9 mouse cellular contexts compared by ENCODE assay signal in the genomic region with DNA sequence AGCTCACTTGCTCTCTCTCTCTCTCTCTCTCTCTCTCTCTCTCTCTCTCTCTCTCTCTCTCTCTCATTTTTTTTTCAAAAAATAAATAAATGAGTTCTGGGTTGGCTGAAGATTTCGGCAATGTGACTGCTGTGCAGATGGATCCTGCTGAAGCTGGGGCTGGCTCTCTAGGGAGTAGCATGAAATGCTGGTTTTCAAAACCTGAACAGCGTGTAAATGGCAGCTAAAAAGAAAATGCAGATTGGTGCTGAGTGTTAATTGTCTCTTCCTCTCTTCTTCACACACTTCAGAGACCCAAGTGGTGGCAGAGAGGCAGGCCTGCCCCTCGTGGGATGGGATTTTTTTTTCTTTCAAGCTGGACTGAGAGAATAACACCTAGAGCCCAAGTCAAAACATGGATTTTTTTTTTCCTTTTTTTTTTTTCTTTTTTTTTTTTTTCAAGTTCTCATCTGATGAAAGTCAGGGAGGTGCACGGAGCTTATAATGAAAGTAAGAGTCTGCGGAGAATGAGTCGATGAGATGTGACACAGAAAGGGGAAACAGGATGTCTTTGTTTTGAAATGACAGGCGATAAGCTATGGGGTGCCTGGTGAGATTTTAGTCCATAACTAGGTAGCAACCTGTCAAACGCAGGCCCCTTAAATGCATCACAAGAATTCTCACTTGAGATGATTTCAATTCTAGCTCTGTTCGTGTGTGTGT. TPM values are rescaled to one million over a fixed set of nuclear protein-coding genes. Genes with fewer than 3 reads are reported as not detected.
DNase-seq lines count a peak whose midpoint lies in the region; ATAC-seq and TF ChIP-seq lines count a peak whose summit lies in the region.
"Had no signal": no experiment of that assay in that cellular context is flagged by ENCODE, and none has a peak within 500 bp of the region (broad histone marks: within the 10 kb centered on the region; RNA-seq: fewer than 3 reads in every experiment).

No protein-coding gene starts in this region.

- H3K9ac ChIP-seq in lung, embryonic 16.5 days (ENCODE audit: low read length), result no peak overlapping the region
- H3K9ac ChIP-seq in forebrain, embryonic 16.5 days (replicated peaks; ENCODE audit: low read depth, low read length), result no peak overlapping the region
- H3K9ac ChIP-seq in intestine, postnatal 0 days (ENCODE audit: low read depth, low read length), result no peak overlapping the region

- 24% methylated on average over 9 of the region's 9 CpGs for WGBS in lung, embryonic 16.5 days
- 35% methylated on average over 9 of the region's 9 CpGs for WGBS in forebrain, embryonic 16.5 days
- 62% methylated on average over 9 of the region's 9 CpGs for WGBS in embryonic facial prominence, embryonic 10.5 days
- 59% methylated on average over 9 of the region's 9 CpGs for WGBS in intestine, postnatal 0 days

- no peak for DNase-seq in lung, postnatal 4 days
- DNase-seq in lung, postnatal 36 days, result peak; percentile 29
- DNase-seq in thymus, postnatal 0 days (ENCODE audit: low spot score), result peak; percentile 70
- no peak for DNase-seq in embryonic facial prominence, embryonic 10.5 days (ENCODE audit: low spot score)
- no peak for DNase-seq in right cerebral cortex, postnatal 10 days (ENCODE audit: low spot score in 2 of 2)

- H3K9me3 ChIP-seq in lung, embryonic 16.5 days (ENCODE audit: control insufficient read depth, low read length), result no peaks in the 10 kb centered on the region
- no peaks in the 10 kb centered on the region for H3K9me3 ChIP-seq in forebrain, embryonic 16.5 days (ENCODE audit: control insufficient read depth, low read length)
- no peaks in the 10 kb centered on the region for H3K9me3 ChIP-seq in embryonic facial prominence, embryonic 10.5 days
- H3K9me3 ChIP-seq in intestine, postnatal 0 days (ENCODE audit: control insufficient read depth), result no peaks in the 10 kb centered on the region

- H3K27ac ChIP-seq in lung, embryonic 16.5 days (ENCODE audit: low read length), result no peak overlapping the region
- peak overlapping the region; percentile 34; the same call in 1 of the 2 replicates for H3K27ac ChIP-seq in forebrain, embryonic 16.5 days (ENCODE audit: low read length)
- no peak overlapping the region for H3K27ac ChIP-seq in embryonic facial prominence, embryonic 10.5 days (replicated peaks)
- H3K27ac ChIP-seq in intestine, postnatal 0 days (ENCODE audit: low read depth, low read length), result no peak overlapping the region

- no peaks in the 10 kb centered on the region for H3K36me3 ChIP-seq in lung, embryonic 16.5 days (ENCODE audit: control insufficient read depth, insufficient read depth, low read length)
- H3K36me3 ChIP-seq in forebrain, embryonic 16.5 days (ENCODE audit: control insufficient read depth, insufficient read depth), result no peaks in the 10 kb centered on the region
- no peaks in the 10 kb centered on the region for H3K36me3 ChIP-seq in embryonic facial prominence, embryonic 10.5 days (replicated peaks)
- H3K36me3 ChIP-seq in intestine, postnatal 0 days (ENCODE audit: control insufficient read depth, insufficient read depth), result no peaks in the 10 kb centered on the region

- peak overlapping the region; percentile 39 for H3K4me2 ChIP-seq in lung, embryonic 16.5 days (ENCODE audit: low read depth, low read length)
- peak overlapping the region; percentile 20; the same call in 1 of the 2 replicates for H3K4me2 ChIP-seq in forebrain, embryonic 16.5 days (ENCODE audit: low read length)
- H3K4me2 ChIP-seq in intestine, postnatal 0 days (replicated peaks; ENCODE audit: low read depth), result no peak overlapping the region

- H3K4me1 ChIP-seq in lung, embryonic 16.5 days (replicated peaks; ENCODE audit: control insufficient read depth, insufficient read depth, low read length), result 0 out of 2 replicates have a peak, but pooled peaks cover 3% of the 10 kb centered on the region
- peaks cover 7% of the 10 kb centered on the region; the same call in 1 of the 2 replicates for H3K4me1 ChIP-seq in forebrain, embryonic 16.5 days (replicated peaks; ENCODE audit: control insufficient read depth, insufficient read depth, low read length)
- H3K4me1 ChIP-seq in embryonic facial prominence, embryonic 10.5 days, result peaks cover 10% of the 10 kb centered on the region; the same call in 1 of the 2 replicates
- no peaks in the 10 kb centered on the region for H3K4me1 ChIP-seq in intestine, postnatal 0 days (replicated peaks; ENCODE audit: control insufficient read depth, insufficient read depth, low read length)

- peak overlapping the region; percentile 4 for H3K4me3 ChIP-seq in lung, embryonic 16.5 days (ENCODE audit: low read length)
- H3K4me3 ChIP-seq in forebrain, embryonic 16.5 days (replicated peaks; ENCODE audit: low read length), result no peak overlapping the region
- H3K4me3 ChIP-seq in embryonic facial prominence, embryonic 10.5 days, result no peak overlapping the region
- no peak overlapping the region for H3K4me3 ChIP-seq in intestine, postnatal 0 days (ENCODE audit: low read depth, low read length)
- H3K4me3 ChIP-seq: myocyte had no signal

- no peak for ATAC-seq in lung, embryonic 16.5 days (ENCODE audit: low read depth)
- ATAC-seq in forebrain, embryonic 16.5 days, result peak; percentile 76
- ATAC-seq in intestine, postnatal 0 days, result no peak

- no peaks in the 10 kb centered on the region for H3K27me3 ChIP-seq in lung, embryonic 16.5 days (ENCODE audit: control insufficient read depth, insufficient read depth, low read depth, low read length)
- no peaks in the 10 kb centered on the region for H3K27me3 ChIP-seq in forebrain, embryonic 16.5 days (replicated peaks; ENCODE audit: control insufficient read depth, insufficient read depth, low read length)
- H3K27me3 ChIP-seq in embryonic facial prominence, embryonic 10.5 days (replicated peaks; ENCODE audit: low read depth, poor library complexity, severe bottlenecking), result no peaks in the 10 kb centered on the region
- H3K27me3 ChIP-seq in intestine, postnatal 0 days (replicated peaks; ENCODE audit: control insufficient read depth, insufficient read depth, low read length), result no peaks in the 10 kb centered on the region

- TF ChIP-seq CTCF in intestine, postnatal 0 days (IDR thresholded peaks at IDR 0.05; ENCODE audit: low read depth), result no peak

RNA-seq across cellular contexts. Expression of gene Drd3, which starts 44.2 kb away (rescaled TPM):
- polyA plus RNA-seq in lung, embryonic 16.5 days (2015; fragmentation: Nextera tagmentation; extraction: Ambion mirVana), result 0.14 TPM in 1 of 2 replicates, not detected in the other
- not detected in 2 replicates for polyA plus RNA-seq in forebrain, embryonic 16.5 days (2015; fragmentation: Nextera tagmentation; extraction: Ambion mirVana)
- not detected in 2 replicates for polyA plus RNA-seq in thymus, postnatal 0 days (2015; fragmentation: Nextera tagmentation; extraction: Ambion mirVana)
- polyA plus RNA-seq in embryonic facial prominence, embryonic 10.5 days (2016; fragmentation: Nextera tagmentation; extraction: Ambion mirVana), result not detected in 2 replicates
- 0.13 TPM in 1 of 2 replicates, not detected in the other for polyA plus RNA-seq in intestine, postnatal 0 days (2015; fragmentation: Nextera tagmentation; extraction: Ambion mirVana)
- polyA plus RNA-seq: myocyte had no signal

RNA-seq across cellular contexts. Expression of gene Tigit, which starts 45.6 kb away (rescaled TPM):
- not detected in 2 replicates for polyA plus RNA-seq in lung, embryonic 16.5 days (2015; fragmentation: Nextera tagmentation; extraction: Ambion mirVana)
- polyA plus RNA-seq in forebrain, embryonic 16.5 days (2015; fragmentation: Nextera tagmentation; extraction: Ambion mirVana), result not detected in 2 replicates
- 1.0 and 1.1 TPM in 2 replicates for polyA plus RNA-seq in thymus, postnatal 0 days (2015; fragmentation: Nextera tagmentation; extraction: Ambion mirVana)
- polyA plus RNA-seq in embryonic facial prominence, embryonic 10.5 days (2016; fragmentation: Nextera tagmentation; extraction: Ambion mirVana), result not detected in 2 replicates
- not detected in 2 replicates for polyA plus RNA-seq in intestine, postnatal 0 days (2015; fragmentation: Nextera tagmentation; extraction: Ambion mirVana)

Comparison
In these comparisons a context has a peak if more than half of its experiments do, and no peak if none do; other contexts are left out.
1. DNase-seq: peak in lung, postnatal 36 days (single experiment) and thymus, postnatal 0 days (single experiment); none in lung, postnatal 4 days (0 of 2), embryonic facial prominence, embryonic 10.5 days (single experiment) and right cerebral cortex, postnatal 10 days (0 of 2).